Mouse (Mus musculus): ENCODE measurements around the gene Enox1.

- TF ChIP-seq CTCF (conservative IDR thresholded peaks at IDR 0.05; ENCODE audit: low read length) (no peak), POU5F1 (IDR thresholded peaks at IDR 0.05; ENCODE audit: borderline replicate concordance, low read length) (no peak)
These were observed 349.8 kb downstream of the Enox1 start for GRCm38 (mm10) chr14:77506341-77506740.
